Mouse (Mus musculus): Measurements from ENCODE around the gene Cdc42bpg. TPM values are rescaled to one million over a fixed set of nuclear protein-coding genes. Genes with fewer than 3 reads are reported as not detected.

Cdc42bpg gene
- polyA plus RNA-seq, 1 experiment from 2014 or later = 0.55 TPM

GRCm38 (mm10) chr19:6343066-6343925 is 37.0 kb downstream of the Cdc42bpg start:
- H3K27me3 ChIP-seq (ENCODE audit: control insufficient read depth, insufficient read depth, low read length) = no peaks in the 10 kb centered on the region
- H3K4me3 ChIP-seq (ENCODE audit: low read depth, low read length) = no peak overlapping the region
- WGBS = 86% methylated on average over 19 of the region's 19 CpGs
- no peak overlapping the region for H3K9ac ChIP-seq (ENCODE audit: low read length)
- no peak overlapping the region for H3K27ac ChIP-seq (ENCODE audit: low read depth, low read length)
- no peak overlapping the region for H3K4me2 ChIP-seq (ENCODE audit: low read depth, low read length, severe bottlenecking)
- DNase-seq (ENCODE audit: low spot score) (no peak), ATAC-seq (replicated peaks; ENCODE audit: low FRiP score) (no peak)
- H3K36me3 ChIP-seq (ENCODE audit: control insufficient read depth, insufficient read depth, low read length) = peaks cover 4% of the 10 kb centered on the region; the same call in 1 of the 2 replicates
- no peaks in the 10 kb centered on the region; the same call in 1 of the 2 replicates for H3K4me1 ChIP-seq (replicated peaks; ENCODE audit: control insufficient read depth, insufficient read depth, low read length)
- no peaks in the 10 kb centered on the region for H3K9me3 ChIP-seq (ENCODE audit: control insufficient read depth, low read length)

- no peak overlapping the region for H3K4me3 ChIP-seq (ENCODE audit: low read depth, low read length)
Measured at GRCm38 (mm10) chr19:6343996-6344395, 37.7 kb downstream of the Cdc42bpg start.

GRCm38 (mm10) chr19:6346023-6346422 is 39.8 kb downstream of the Cdc42bpg start:
- DNase-seq (ENCODE audit: low spot score) (no peak), ATAC-seq (replicated peaks; ENCODE audit: low FRiP score) (no peak)
- Histone ChIP-seq H3K9me3 (ENCODE audit: control insufficient read depth, low read length) (no peaks in the 10 kb centered on the region), H3K4me2 (ENCODE audit: low read depth, low read length, severe bottlenecking) (no peak overlapping the region), H3K27me3 (ENCODE audit: control insufficient read depth, insufficient read depth, low read length) (no peaks in the 10 kb centered on the region), H3K9ac (ENCODE audit: low read length) (no peak overlapping the region), H3K27ac (ENCODE audit: low read depth, low read length) (no peak overlapping the region), H3K4me3 (ENCODE audit: low read depth, low read length) (no peak overlapping the region), H3K4me1 (replicated peaks; ENCODE audit: control insufficient read depth, insufficient read depth, low read length) (no peaks in the 10 kb centered on the region; the same call in 1 of the 2 replicates), H3K36me3 (ENCODE audit: control insufficient read depth, insufficient read depth, low read length) (no peaks in the 10 kb centered on the region)
- WGBS = 96% methylated on average over 5 of the region's 5 CpGs

More at GRCm38 (mm10) chr19:6343996-6344395, 37.7 kb downstream of the Cdc42bpg start:
- no peak for ATAC-seq (replicated peaks; ENCODE audit: low FRiP score)
- no peak overlapping the region for H3K27ac ChIP-seq (ENCODE audit: low read depth, low read length)
- 92% methylated on average over 5 of the region's 5 CpGs for WGBS
- no peak for DNase-seq (ENCODE audit: low spot score)
- no peak overlapping the region for H3K4me2 ChIP-seq (ENCODE audit: low read depth, low read length, severe bottlenecking)
- H3K27me3 ChIP-seq (ENCODE audit: control insufficient read depth, insufficient read depth, low read length) = no peaks in the 10 kb centered on the region
- H3K36me3 ChIP-seq (ENCODE audit: control insufficient read depth, insufficient read depth, low read length) = no peaks in the 10 kb centered on the region; the same call in 1 of the 2 replicates
- no peak overlapping the region for H3K9ac ChIP-seq (ENCODE audit: low read length)
- H3K4me1 ChIP-seq (replicated peaks; ENCODE audit: control insufficient read depth, insufficient read depth, low read length) = no peaks in the 10 kb centered on the region; the same call in 1 of the 2 replicates
- H3K9me3 ChIP-seq (ENCODE audit: control insufficient read depth, low read length) = no peaks in the 10 kb centered on the region

DNA sequence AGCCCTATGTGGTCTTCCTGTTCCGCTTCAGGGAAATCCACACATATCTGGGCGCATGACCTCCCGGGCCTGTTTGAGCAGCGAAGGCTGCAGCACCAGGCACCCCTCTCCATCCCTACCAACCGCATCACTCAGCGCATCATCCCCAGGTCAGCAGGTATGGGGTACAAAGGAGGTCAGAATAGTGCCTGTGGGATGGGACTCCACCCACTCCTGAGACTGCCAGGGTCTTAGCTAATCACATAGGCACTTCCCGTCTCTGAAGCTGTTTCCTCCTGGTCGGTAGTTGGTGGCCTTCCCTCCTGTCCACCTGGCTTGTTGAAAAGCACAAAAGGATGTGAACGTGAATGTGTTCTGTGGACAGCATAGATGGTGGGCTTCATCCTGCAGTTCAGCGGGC is 40.4 kb downstream of the Cdc42bpg start:
- WGBS = 89% methylated on average over 10 of the region's 10 CpGs
- Histone ChIP-seq H3K27ac (ENCODE audit: low read depth, low read length) (no peak overlapping the region), H3K9ac (ENCODE audit: low read length) (no peak overlapping the region)

DNA sequence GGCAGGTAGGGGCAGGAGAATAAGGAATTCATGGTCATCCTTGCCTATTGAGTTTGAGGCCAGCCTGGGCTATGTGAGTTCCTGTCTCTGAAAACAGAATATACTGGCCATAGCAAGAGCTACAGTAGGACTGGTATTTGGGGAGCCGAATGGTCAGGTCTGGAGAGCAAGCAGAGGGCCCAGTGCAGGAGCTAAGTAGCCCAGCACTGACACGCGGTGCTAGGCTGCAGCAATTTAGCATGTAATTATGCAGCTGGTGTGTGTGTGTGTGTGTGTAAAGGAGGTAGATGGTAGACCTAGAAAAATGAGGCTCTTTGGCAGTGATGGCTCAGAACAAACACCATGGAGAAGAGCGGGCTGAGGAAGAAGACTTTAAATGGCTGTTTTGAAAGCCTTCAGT is 41.4 kb downstream of the Cdc42bpg start:
- Histone ChIP-seq H3K36me3 (ENCODE audit: control insufficient read depth, insufficient read depth, low read length) (no peaks in the 10 kb centered on the region), H3K9me3 (ENCODE audit: control insufficient read depth, low read length) (no peaks in the 10 kb centered on the region), H3K27ac (ENCODE audit: low read depth, low read length) (no peak overlapping the region), H3K4me3 (ENCODE audit: low read depth, low read length) (no peak overlapping the region), H3K4me2 (ENCODE audit: low read depth, low read length, severe bottlenecking) (no peak overlapping the region), H3K9ac (ENCODE audit: low read length) (no peak overlapping the region), H3K4me1 (replicated peaks; ENCODE audit: control insufficient read depth, insufficient read depth, low read length) (no peaks in the 10 kb centered on the region), H3K27me3 (ENCODE audit: control insufficient read depth, insufficient read depth, low read length) (no peaks in the 10 kb centered on the region)
- DNase-seq (ENCODE audit: low spot score) (no peak), ATAC-seq (replicated peaks; ENCODE audit: low FRiP score) (no peak)
- WGBS = 93% methylated on average over 4 of the region's 4 CpGs

More for the DNA sequence above, 40.4 kb downstream of the Cdc42bpg start:
- Histone ChIP-seq H3K4me2 (ENCODE audit: low read depth, low read length, severe bottlenecking) (no peak overlapping the region), H3K27me3 (ENCODE audit: control insufficient read depth, insufficient read depth, low read length) (no peaks in the 10 kb centered on the region), H3K36me3 (ENCODE audit: control insufficient read depth, insufficient read depth, low read length) (no peaks in the 10 kb centered on the region), H3K4me1 (replicated peaks; ENCODE audit: control insufficient read depth, insufficient read depth, low read length) (no peaks in the 10 kb centered on the region), H3K9me3 (ENCODE audit: control insufficient read depth, low read length) (no peaks in the 10 kb centered on the region), H3K4me3 (ENCODE audit: low read depth, low read length) (no peak overlapping the region)
- ATAC-seq (replicated peaks; ENCODE audit: low FRiP score) (no peak), DNase-seq (ENCODE audit: low spot score) (no peak)

GRCm38 (mm10) chr19:6348717-6349116 is 42.5 kb downstream of the Cdc42bpg start:
- no peak for ATAC-seq (replicated peaks; ENCODE audit: low FRiP score)
- H3K4me3 ChIP-seq (ENCODE audit: low read depth, low read length) = no peak overlapping the region
- WGBS = 74% methylated on average over 9 of the region's 9 CpGs
- H3K9me3 ChIP-seq (ENCODE audit: control insufficient read depth, low read length) = no peaks in the 10 kb centered on the region
- H3K27me3 ChIP-seq (ENCODE audit: control insufficient read depth, insufficient read depth, low read length) = no peaks in the 10 kb centered on the region
- H3K36me3 ChIP-seq (ENCODE audit: control insufficient read depth, insufficient read depth, low read length) = no peaks in the 10 kb centered on the region
- H3K4me1 ChIP-seq (replicated peaks; ENCODE audit: control insufficient read depth, insufficient read depth, low read length) = no peaks in the 10 kb centered on the region
- no peak for DNase-seq (ENCODE audit: low spot score)
- H3K9ac ChIP-seq (ENCODE audit: low read length) = no peak overlapping the region
- H3K27ac ChIP-seq (ENCODE audit: low read depth, low read length) = no peak overlapping the region
- no peak overlapping the region for H3K4me2 ChIP-seq (ENCODE audit: low read depth, low read length, severe bottlenecking)

DNA sequence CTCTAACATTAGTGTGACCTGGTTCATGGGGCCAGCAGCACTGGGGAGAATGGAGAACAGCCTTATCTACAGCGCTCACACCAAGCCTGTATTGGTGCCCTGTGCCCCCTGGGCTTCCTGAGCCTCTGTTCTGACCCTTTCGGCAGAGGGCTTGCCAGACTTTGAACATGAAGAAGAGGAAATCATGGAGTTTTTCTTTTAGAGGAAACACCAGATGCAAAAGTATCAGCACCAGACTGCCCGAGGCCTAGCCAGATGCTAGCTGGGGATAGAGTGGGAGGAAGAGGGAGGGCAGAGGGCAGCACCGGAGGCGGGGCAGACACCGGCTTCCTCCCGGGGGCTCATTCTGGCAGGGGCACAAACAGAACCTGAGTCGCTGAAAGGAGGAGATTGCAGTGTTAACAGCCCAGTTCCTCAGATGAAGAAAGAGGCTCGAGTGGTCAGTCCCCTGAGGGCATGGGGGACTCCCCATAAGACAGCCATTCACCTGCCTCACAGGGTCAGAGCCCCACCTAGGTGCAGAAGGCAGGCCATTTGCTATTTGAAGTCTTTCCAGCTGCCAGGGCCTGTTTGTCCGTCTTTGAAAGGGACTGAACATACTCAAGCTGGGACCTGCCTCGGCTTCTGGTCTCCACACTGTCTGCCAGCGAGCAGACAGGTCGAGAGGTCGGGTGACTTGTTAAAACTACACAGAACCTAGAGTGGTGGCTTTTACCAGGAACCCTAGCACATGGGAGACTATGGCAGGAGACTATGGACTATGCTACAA is 43.1 kb downstream of the Cdc42bpg start:
- WGBS = 60% methylated on average over 14 of the region's 14 CpGs
- H3K9me3 ChIP-seq (ENCODE audit: control insufficient read depth, low read length) = no peaks in the 10 kb centered on the region
- no peak for DNase-seq (ENCODE audit: low spot score)
- ATAC-seq (replicated peaks; ENCODE audit: low FRiP score) = no peak
- H3K4me1 ChIP-seq (replicated peaks; ENCODE audit: control insufficient read depth, insufficient read depth, low read length) = no peaks in the 10 kb centered on the region
- H3K36me3 ChIP-seq (ENCODE audit: control insufficient read depth, insufficient read depth, low read length) = no peaks in the 10 kb centered on the region; the same call in 1 of the 2 replicates
- H3K4me2 ChIP-seq (ENCODE audit: low read depth, low read length, severe bottlenecking) = no peak overlapping the region
- H3K27ac ChIP-seq (ENCODE audit: low read depth, low read length) = no peak overlapping the region
- H3K4me3 ChIP-seq (ENCODE audit: low read depth, low read length) = no peak overlapping the region
- no peaks in the 10 kb centered on the region for H3K27me3 ChIP-seq (ENCODE audit: control insufficient read depth, insufficient read depth, low read length)
- no peak overlapping the region for H3K9ac ChIP-seq (ENCODE audit: low read length)

DNA sequence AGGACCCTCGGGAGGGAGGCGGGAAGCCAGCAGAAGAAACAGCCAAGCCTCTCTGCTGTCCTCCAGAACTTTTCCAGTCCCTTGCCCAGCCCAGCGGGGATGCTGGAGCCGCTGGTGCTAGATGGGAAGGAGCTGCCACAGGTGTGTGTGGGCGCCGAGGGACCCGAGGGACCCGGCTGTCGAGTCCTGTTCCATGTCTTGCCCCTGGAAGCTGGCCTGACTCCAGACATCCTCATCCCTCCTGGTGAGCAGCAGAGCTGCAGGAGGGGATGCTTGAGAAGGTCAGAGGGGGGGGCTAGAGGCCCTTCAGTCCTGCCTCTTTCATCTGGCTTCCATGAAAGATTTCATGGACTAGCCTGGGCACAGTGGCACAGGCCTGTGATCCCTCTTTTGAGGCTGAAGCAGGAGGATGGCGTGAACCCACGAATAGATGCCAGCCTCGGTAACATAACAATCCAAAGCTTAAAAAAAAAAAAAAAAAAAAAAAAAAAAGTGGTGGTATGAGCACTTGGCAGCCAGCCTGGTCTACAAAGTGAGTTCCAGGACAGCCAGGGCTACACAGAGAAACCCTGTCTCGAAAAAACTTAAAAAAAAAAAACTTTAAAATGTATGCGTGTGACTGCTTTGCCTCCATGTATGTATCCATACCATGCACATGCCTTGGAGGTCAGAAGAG is 45.3 kb downstream of the Cdc42bpg start:
- Histone ChIP-seq H3K9ac (ENCODE audit: low read length) (no peak overlapping the region), H3K4me3 (ENCODE audit: low read depth, low read length) (no peak overlapping the region), H3K4me1 (replicated peaks; ENCODE audit: control insufficient read depth, insufficient read depth, low read length) (no peaks in the 10 kb centered on the region), H3K9me3 (ENCODE audit: control insufficient read depth, low read length) (no peaks in the 10 kb centered on the region), H3K27me3 (ENCODE audit: control insufficient read depth, insufficient read depth, low read length) (no peaks in the 10 kb centered on the region), H3K27ac (ENCODE audit: low read depth, low read length) (no peak overlapping the region), H3K4me2 (ENCODE audit: low read depth, low read length, severe bottlenecking) (no peak overlapping the region), H3K36me3 (ENCODE audit: control insufficient read depth, insufficient read depth, low read length) (no peaks in the 10 kb centered on the region; the same call in 1 of the 2 replicates)
- DNase-seq (ENCODE audit: low spot score) (no peak), ATAC-seq (replicated peaks; ENCODE audit: low FRiP score) (no peak)
- WGBS = 70% methylated on average over 14 of the region's 14 CpGs
